In genomic region chr4:133599571-133600073, GRCm38 (mm10) we compare ENCODE assay signal across 8 mouse cellular contexts. TPM values are rescaled to one million over a fixed set of nuclear protein-coding genes. Genes with fewer than 3 reads are reported as not detected.
DNase-seq lines count a peak whose midpoint lies in the region; ATAC-seq lines count a peak whose summit lies in the region.

No protein-coding gene starts in this region.

- DNase-seq in adrenal gland, adult (ENCODE audit: inconsistent age in 2 of 2, low spot score in 1 of 2), result peak; percentile 95 to 97
- peak; percentile 91 for DNase-seq in embryo, embryonic 10.5 days (ENCODE audit: low spot score)
- DNase-seq in gastrocnemius, postnatal 10 days, result peak; percentile 88
- DNase-seq in induced T-regulatory cell, adult 2 months (ENCODE audit: low read depth), result peak; percentile 91
- peak; percentile 51 to 76 for DNase-seq in left cerebral cortex, adult 8-10 months (ENCODE audit: low spot score in 2 of 2)
- peak; percentile 86 for DNase-seq in right cerebral cortex, adult 18-20 months
- DNase-seq in urinary bladder, postnatal 14 days (ENCODE audit: low spot score), result peak; percentile 97

- peak; percentile 95 for ATAC-seq in megakaryocyte, adult 5-6 weeks (ENCODE audit: poor library complexity, severe bottlenecking)

RNA-seq across cellular contexts. Expression of gene Sfn, which starts 2.3 kb away (rescaled TPM):
- 1 to 10 TPM; 1.6 TPM for total RNA-seq in gastrocnemius, postnatal 10 days (2021)
- 1 to 10 TPM; 1.6 to 2.2 (median 1.8) TPM for total RNA-seq in left cerebral cortex, adult 8-10 months (2022)
- total RNA-seq in megakaryocyte, adult 5-6 weeks (2015), result 2.5 and 4.1 TPM in 2 replicates
- 1.2 and 4.0 TPM in 2 replicates for total RNA-seq in megakaryocyte, adult 5-6 weeks (2017)

RNA-seq across cellular contexts. Expression of gene Gpn2, which starts 15.5 kb away (rescaled TPM):
- 1 to 10 TPM; 5.6 TPM for total RNA-seq in gastrocnemius, postnatal 10 days (2021)
- 10 to 100 TPM; 10.4 to 12.4 (median 11.3) TPM for total RNA-seq in left cerebral cortex, adult 8-10 months (2022)
- 14.0 and 15.1 TPM in 2 replicates for total RNA-seq in megakaryocyte, adult 5-6 weeks (2015)
- total RNA-seq in megakaryocyte, adult 5-6 weeks (2017), result 12.8 and 15.5 TPM in 2 replicates

RNA-seq across cellular contexts. Expression of gene Gpatch3, which starts 25.1 kb away (rescaled TPM):
- 1 to 10 TPM; 4.6 to 5.1 TPM for total RNA-seq in gastrocnemius, postnatal 10 days (2021)
- 1 to 10 TPM; 6.8 to 8.9 (median 7.4) TPM for total RNA-seq in left cerebral cortex, adult 8-10 months (2022)
- total RNA-seq in megakaryocyte, adult 5-6 weeks (2015), result 2.7 and 3.7 TPM in 2 replicates
- 32.6 and 40.2 TPM in 2 replicates for total RNA-seq in megakaryocyte, adult 5-6 weeks (2017)

RNA-seq across cellular contexts. Expression of gene Nr0b2, which starts 46.4 kb away (rescaled TPM):
- total RNA-seq in gastrocnemius, postnatal 10 days (2021), result under 1 TPM in 1 of 2 experiments, not detected in 1; 0.23 TPM
- total RNA-seq in left cerebral cortex, adult 8-10 months (2022), result not detected
- total RNA-seq in megakaryocyte, adult 5-6 weeks (2015), result 0.23 and 1.5 TPM in 2 replicates
- total RNA-seq in megakaryocyte, adult 5-6 weeks (2017), result 0.20 TPM in 1 of 2 replicates, not detected in the other

RNA-seq across cellular contexts. Expression of gene Zdhhc18, which starts 50.3 kb away (rescaled TPM):
- 10 to 100 TPM; 21.6 to 27.6 TPM for total RNA-seq in gastrocnemius, postnatal 10 days (2021)
- 10 to 100 TPM; 33.8 to 57.7 (median 44.6) TPM for total RNA-seq in left cerebral cortex, adult 8-10 months (2022)
- 15.0 and 29.5 TPM in 2 replicates for total RNA-seq in megakaryocyte, adult 5-6 weeks (2015)
- total RNA-seq in megakaryocyte, adult 5-6 weeks (2017), result 9.3 and 12.2 TPM in 2 replicates

Comparison
In these comparisons a context has a peak if more than half of its experiments do, and no peak if none do; other contexts are left out.
1. Peak in every context shown above with its lines: DNase-seq and ATAC-seq.